Mouse (Mus musculus): ENCODE measurements at regions not wholly inside any gene's neighbourhood (a gene's known extent, or its start where the extent isn't known, plus 50 kb on each side); places are given as distances from the start of the nearest gene placed in this dataset.

GRCm38 (mm10) chr2:103867958-103868330 is 70.5 kb upstream of the Caprin1 start:
- Histone ChIP-seq H3K9ac (ENCODE audit: low read depth, low read length) (no peak overlapping the region), H3K4me3 (ENCODE audit: low read depth, low read length) (no peak overlapping the region), H3K9me3 (replicated peaks; ENCODE audit: control insufficient read depth, low read length) (no peaks in the 10 kb centered on the region), H3K4me1 (ENCODE audit: control insufficient read depth, insufficient read depth, low read length) (no peaks in the 10 kb centered on the region), H3K36me3 (ENCODE audit: control insufficient read depth, insufficient read depth, low read length) (no peaks in the 10 kb centered on the region), H3K4me2 (no peak overlapping the region), H3K27me3 (ENCODE audit: control insufficient read depth, insufficient read depth, low read length) (peaks cover 3% of the 10 kb centered on the region), H3K27ac (ENCODE audit: low read depth, low read length) (no peak overlapping the region)
- ATAC-seq (replicated peaks; ENCODE audit: insufficient number of reproducible peaks, low FRiP score, low TSS enrichment), result no peak
- 89% methylated on average over 13 of the region's 13 CpGs for WGBS (ENCODE audit: insufficient replicate concordance)

GRCm38 (mm10) chr2:103868655-103869054 is 71.2 kb upstream of the Caprin1 start:
- Histone ChIP-seq H3K27ac (ENCODE audit: low read depth, low read length) (no peak overlapping the region), H3K4me1 (ENCODE audit: control insufficient read depth, insufficient read depth, low read length) (no peaks in the 10 kb centered on the region), H3K4me3 (ENCODE audit: low read depth, low read length) (no peak overlapping the region), H3K9ac (ENCODE audit: low read depth, low read length) (no peak overlapping the region), H3K27me3 (ENCODE audit: control insufficient read depth, insufficient read depth, low read length) (peaks cover 3% of the 10 kb centered on the region), H3K4me2 (no peak overlapping the region), H3K36me3 (ENCODE audit: control insufficient read depth, insufficient read depth, low read length) (no peaks in the 10 kb centered on the region), H3K9me3 (replicated peaks; ENCODE audit: control insufficient read depth, low read length) (no peaks in the 10 kb centered on the region)
- no peak for ATAC-seq (replicated peaks; ENCODE audit: insufficient number of reproducible peaks, low FRiP score, low TSS enrichment)
- 55% methylated on average over 7 of the region's 7 CpGs for WGBS (ENCODE audit: insufficient replicate concordance)

- H3K4me3 ChIP-seq (ENCODE audit: low read depth, low read length), result no peak overlapping the region
- no peak overlapping the region for H3K27ac ChIP-seq (ENCODE audit: low read depth, low read length)
- H3K36me3 ChIP-seq (ENCODE audit: control insufficient read depth, insufficient read depth, low read length), result no peaks in the 10 kb centered on the region
- H3K9me3 ChIP-seq (replicated peaks; ENCODE audit: control insufficient read depth, low read length), result no peaks in the 10 kb centered on the region
- peaks cover 3% of the 10 kb centered on the region for H3K27me3 ChIP-seq (ENCODE audit: control insufficient read depth, insufficient read depth, low read length)
- no peak overlapping the region for H3K9ac ChIP-seq (ENCODE audit: low read depth, low read length)
- H3K4me1 ChIP-seq (ENCODE audit: control insufficient read depth, insufficient read depth, low read length), result no peaks in the 10 kb centered on the region
- H3K4me2 ChIP-seq, result no peak overlapping the region
- 35% methylated on average over 12 of the region's 12 CpGs for WGBS (ENCODE audit: insufficient replicate concordance)
- ATAC-seq (replicated peaks; ENCODE audit: insufficient number of reproducible peaks, low FRiP score, low TSS enrichment), result no peak
Measured at GRCm38 (mm10) chr2:103871522-103872276, 74.2 kb upstream of the Caprin1 start.

- no peak overlapping the region for H3K4me2 ChIP-seq
- ATAC-seq (replicated peaks; ENCODE audit: insufficient number of reproducible peaks, low FRiP score, low TSS enrichment), result no peak
- peaks cover 3% of the 10 kb centered on the region for H3K27me3 ChIP-seq (ENCODE audit: control insufficient read depth, insufficient read depth, low read length)
- WGBS (ENCODE audit: insufficient replicate concordance), result 57% methylated on average over 3 of the region's 3 CpGs
- no peak overlapping the region for H3K27ac ChIP-seq (ENCODE audit: low read depth, low read length)
- no peak overlapping the region for H3K4me3 ChIP-seq (ENCODE audit: low read depth, low read length)
- no peak overlapping the region for H3K9ac ChIP-seq (ENCODE audit: low read depth, low read length)
- H3K36me3 ChIP-seq (ENCODE audit: control insufficient read depth, insufficient read depth, low read length), result no peaks in the 10 kb centered on the region
- H3K9me3 ChIP-seq (replicated peaks; ENCODE audit: control insufficient read depth, low read length), result no peaks in the 10 kb centered on the region
- no peaks in the 10 kb centered on the region for H3K4me1 ChIP-seq (ENCODE audit: control insufficient read depth, insufficient read depth, low read length)
Measured at GRCm38 (mm10) chr2:103872277-103872636, 74.8 kb upstream of the Caprin1 start.

- Histone ChIP-seq H3K4me2 (no peak overlapping the region), H3K9ac (ENCODE audit: low read depth, low read length) (no peak overlapping the region)
- WGBS (ENCODE audit: insufficient replicate concordance), result 89% methylated on average over 6 of the region's 6 CpGs
Measured at GRCm38 (mm10) chr2:103873381-103873780, 75.9 kb upstream of the Caprin1 start.

GRCm38 (mm10) chr2:103874466-103874865 is 77.0 kb upstream of the Caprin1 start:
- Histone ChIP-seq H3K9me3 (replicated peaks; ENCODE audit: control insufficient read depth, low read length) (no peaks in the 10 kb centered on the region), H3K4me1 (ENCODE audit: control insufficient read depth, insufficient read depth, low read length) (no peaks in the 10 kb centered on the region), H3K27ac (ENCODE audit: low read depth, low read length) (no peak overlapping the region), H3K4me3 (ENCODE audit: low read depth, low read length) (no peak overlapping the region), H3K4me2 (no peak overlapping the region), H3K36me3 (ENCODE audit: control insufficient read depth, insufficient read depth, low read length) (no peaks in the 10 kb centered on the region), H3K9ac (ENCODE audit: low read depth, low read length) (no peak overlapping the region), H3K27me3 (ENCODE audit: control insufficient read depth, insufficient read depth, low read length) (no peaks in the 10 kb centered on the region; the same call in 1 of the 2 replicates)
- 61% methylated on average over 3 of the region's 3 CpGs for WGBS (ENCODE audit: insufficient replicate concordance)
- ATAC-seq (replicated peaks; ENCODE audit: insufficient number of reproducible peaks, low FRiP score, low TSS enrichment), result no peak

More at GRCm38 (mm10) chr2:103873381-103873780, 75.9 kb upstream of the Caprin1 start:
- ATAC-seq (replicated peaks; ENCODE audit: insufficient number of reproducible peaks, low FRiP score, low TSS enrichment), result no peak
- no peaks in the 10 kb centered on the region for H3K9me3 ChIP-seq (replicated peaks; ENCODE audit: control insufficient read depth, low read length)
- H3K4me3 ChIP-seq (ENCODE audit: low read depth, low read length), result no peak overlapping the region
- H3K36me3 ChIP-seq (ENCODE audit: control insufficient read depth, insufficient read depth, low read length), result no peaks in the 10 kb centered on the region
- no peaks in the 10 kb centered on the region for H3K4me1 ChIP-seq (ENCODE audit: control insufficient read depth, insufficient read depth, low read length)
- H3K27ac ChIP-seq (ENCODE audit: low read depth, low read length), result no peak overlapping the region
- peaks cover 2% of the 10 kb centered on the region for H3K27me3 ChIP-seq (ENCODE audit: control insufficient read depth, insufficient read depth, low read length)

GRCm38 (mm10) chr2:103875754-103876153 is 78.3 kb upstream of the Caprin1 start:
- no peaks in the 10 kb centered on the region for H3K9me3 ChIP-seq (replicated peaks; ENCODE audit: control insufficient read depth, low read length)
- WGBS (ENCODE audit: insufficient replicate concordance), result 89% methylated on average over 8 of the region's 8 CpGs
- H3K36me3 ChIP-seq (ENCODE audit: control insufficient read depth, insufficient read depth, low read length), result no peaks in the 10 kb centered on the region
- no peak overlapping the region for H3K9ac ChIP-seq (ENCODE audit: low read depth, low read length)
- no peak for ATAC-seq (replicated peaks; ENCODE audit: insufficient number of reproducible peaks, low FRiP score, low TSS enrichment)
- no peak overlapping the region for H3K27ac ChIP-seq (ENCODE audit: low read depth, low read length)
- H3K4me1 ChIP-seq (ENCODE audit: control insufficient read depth, insufficient read depth, low read length), result no peaks in the 10 kb centered on the region
- H3K27me3 ChIP-seq (ENCODE audit: control insufficient read depth, insufficient read depth, low read length), result no peaks in the 10 kb centered on the region
- H3K4me3 ChIP-seq (ENCODE audit: low read depth, low read length), result no peak overlapping the region
- no peak overlapping the region for H3K4me2 ChIP-seq

GRCm38 (mm10) chr2:103876236-103876635 is 78.8 kb upstream of the Caprin1 start:
- H3K27me3 ChIP-seq (ENCODE audit: control insufficient read depth, insufficient read depth, low read length), result no peaks in the 10 kb centered on the region
- H3K4me1 ChIP-seq (ENCODE audit: control insufficient read depth, insufficient read depth, low read length), result peaks cover 3% of the 10 kb centered on the region; the same call in 1 of the 2 replicates
- H3K9ac ChIP-seq (ENCODE audit: low read depth, low read length), result no peak overlapping the region
- 83% methylated on average over 2 of the region's 2 CpGs for WGBS (ENCODE audit: insufficient replicate concordance)
- no peak overlapping the region for H3K4me3 ChIP-seq (ENCODE audit: low read depth, low read length)
- no peak overlapping the region for H3K27ac ChIP-seq (ENCODE audit: low read depth, low read length)
- no peak for ATAC-seq (replicated peaks; ENCODE audit: insufficient number of reproducible peaks, low FRiP score, low TSS enrichment)
- H3K4me2 ChIP-seq, result no peak overlapping the region
- no peaks in the 10 kb centered on the region for H3K9me3 ChIP-seq (replicated peaks; ENCODE audit: control insufficient read depth, low read length)
- H3K36me3 ChIP-seq (ENCODE audit: control insufficient read depth, insufficient read depth, low read length), result no peaks in the 10 kb centered on the region

Data from heart, embryonic 11.5 days (tissue).